Mouse (Mus musculus) left cerebral cortex, adult 18-20 months (tissue): ENCODE results near the gene Myom3. TPM values are rescaled to one million over a fixed set of nuclear protein-coding genes. Genes with fewer than 3 reads are reported as not detected.
A peak's percentile ranks its signal among the peaks of the same experiment; 100 is the strongest.

Experiments
- DNase-seq, 2 experiments: peaks; one replicate each; pipeline ENCODE4 v3.0.0; 2021 to 2022; ENCODE audit warnings: low spot score in 2 of 2, mixed read lengths in 1 of 2
- total RNA-seq, 2 experiments: library from RNA; stranded (reverse); gene quantifications; 2 replicates each; pipeline ENCODE4 v1.2.3; 2021

Myom3 gene
- total RNA-seq, 2 experiments from 2014 or later, result 0.77 to 1.7 TPM

- no peak for DNase-seq
These were observed 95.6 kb downstream of the Myom3 start for GRCm38 (mm10) chr4:135855080-135855479.

GRCm38 (mm10) chr4:135855536-135856222, 96.2 kb downstream of the Myom3 start, which contains the start of gene Srsf10:
Gene Srsf10 (plus strand): TSS chr4:135855747.
- DNase-seq, result peak; percentile 90 to 95

GRCm38 (mm10) chr4:135856223-135857091, 96.9 kb downstream of the Myom3 start:
- DNase-seq, result peak; percentile 42 to 44

- no peak for DNase-seq
These were observed 98.2 kb downstream of the Myom3 start for GRCm38 (mm10) chr4:135857597-135858186.

Other genes starting within 250 kb of the Myom3 start
- gene Grhl3, start 186.1 kb upstream of the Myom3 start, total RNA-seq, result 1 to 10 TPM; 1.0 to 1.8 TPM
- under 1 TPM; 0.28 to 0.37 TPM for gene Ifnlr1, start 73.4 kb upstream of the Myom3 start, total RNA-seq
- gene Il22ra1, start 31.5 kb upstream of the Myom3 start, total RNA-seq, result under 1 TPM in 1 of 2 experiments, not detected in 1; 0.14 TPM
- 10 to 100 TPM; 72.3 to 76.1 TPM for gene Srsf10, start 96.0 kb downstream of the Myom3 start, total RNA-seq
- 10 to 100 TPM; 39.6 to 52.7 TPM for gene Pnrc2, start 114.1 kb downstream of the Myom3 start, total RNA-seq
- not detected for gene Cnr2, start 135.7 kb downstream of the Myom3 start, total RNA-seq
- gene Fuca1, start 161.0 kb downstream of the Myom3 start, total RNA-seq, result 10 to 100 TPM; 33.6 to 36.5 TPM
- 10 to 100 TPM; 36.0 to 36.7 TPM for gene Hmgcl, start 186.7 kb downstream of the Myom3 start, total RNA-seq
- gene Gale, start 204.0 kb downstream of the Myom3 start, total RNA-seq, result 10 to 100 TPM; 25.0 to 28.0 TPM
- 10 to 100 TPM; 94.5 to 97.4 TPM for gene Lypla2, start 212.9 kb downstream of the Myom3 start, total RNA-seq
- gene Pithd1, start 227.5 kb downstream of the Myom3 start, total RNA-seq, result 10 to 100 TPM; 93.6 to 94.4 TPM